Mouse (Mus musculus): ENCODE results near the gene Fastkd5.

DNA sequence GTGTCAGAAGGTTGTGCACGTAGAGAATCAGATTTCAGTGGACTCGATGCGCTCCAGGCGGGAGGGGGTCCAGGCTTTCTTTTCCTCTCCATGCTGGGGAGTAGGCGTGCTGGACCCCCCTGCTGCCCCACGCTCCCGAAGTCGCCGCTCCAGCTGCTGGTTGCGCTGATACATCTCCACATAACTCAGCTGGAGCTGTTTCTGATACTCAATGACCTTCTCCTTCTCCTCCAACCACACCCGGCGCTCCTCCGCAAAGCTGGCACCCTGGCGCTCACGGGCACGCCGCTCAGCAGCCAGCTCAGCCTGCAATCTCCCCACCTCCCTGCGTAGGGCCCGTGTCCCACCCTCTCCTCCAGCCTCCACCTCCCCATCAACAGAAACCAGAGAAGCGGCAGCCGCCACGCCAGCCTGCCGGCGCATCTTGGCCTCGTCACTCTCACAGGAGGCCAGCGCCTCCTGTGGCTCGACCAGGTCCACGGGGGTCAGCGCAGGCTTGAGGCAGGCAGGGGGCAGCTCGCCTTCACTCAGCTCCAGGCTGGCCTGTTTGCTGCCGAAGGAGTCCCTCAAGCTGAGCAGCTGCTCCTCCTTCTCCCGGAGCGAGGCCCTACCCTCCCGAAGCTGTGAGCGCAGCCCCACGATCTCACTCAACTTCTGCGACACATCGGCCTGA, 5.0 kb upstream of the Fastkd5 start:
- TF ChIP-seq POLR2A (IDR thresholded peaks at IDR 0.05; ENCODE audit: control insufficient read depth, low read depth, low read length) (no peak), CTCF (IDR thresholded peaks at IDR 0.05; ENCODE audit: control insufficient read depth, insufficient read depth, insufficient replicate concordance, low read depth, low read length) (no peak)

All from testis, adult 2 months (tissue).